Mouse (Mus musculus): ENCODE measurements around the gene Itga8. TPM values are rescaled to one million over a fixed set of nuclear protein-coding genes. Genes with fewer than 3 reads are reported as not detected.

Itga8 gene
- polyA plus RNA-seq, 1 experiment = not detected

GRCm38 (mm10) chr2:12256635-12257317, 44.9 kb downstream of the Itga8 start:
- no peaks in the 10 kb centered on the region for H3K27me3 ChIP-seq (replicated peaks)
- no peak for TF ChIP-seq FLI1 (IDR thresholded peaks at IDR 0.05; ENCODE audit: low read length)
- TF ChIP-seq GATA1 (IDR thresholded peaks at IDR 0.05; ENCODE audit: borderline replicate concordance, low read length) = no peak
- H3K4me1 ChIP-seq = no peaks in the 10 kb centered on the region
- no peaks in the 10 kb centered on the region for H3K9me3 ChIP-seq
- no peak overlapping the region for H3K4me3 ChIP-seq (replicated peaks)
- H3K36me3 ChIP-seq (replicated peaks; ENCODE audit: low read length) = no peaks in the 10 kb centered on the region

DNA sequence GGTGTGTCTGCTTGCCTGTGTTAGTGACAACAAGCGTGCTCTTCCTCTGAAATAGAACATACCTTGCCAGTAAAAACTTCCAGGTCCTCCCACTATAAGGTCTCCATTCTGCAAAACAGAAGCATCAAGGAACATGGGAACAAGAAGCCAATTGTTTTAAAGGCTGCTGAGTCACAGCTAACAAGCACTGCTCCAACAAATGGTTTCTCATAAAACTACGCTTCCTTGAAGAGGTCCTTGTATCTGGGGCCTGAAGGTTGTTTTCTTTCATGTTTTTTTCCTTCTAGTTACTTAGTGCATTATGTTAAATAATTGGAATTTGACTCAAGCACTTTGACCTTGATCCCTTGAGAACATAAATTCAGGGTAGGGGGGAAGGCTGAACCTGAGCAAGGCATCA, 45.8 kb downstream of the Itga8 start:
- no peaks in the 10 kb centered on the region for H3K27me3 ChIP-seq (replicated peaks)
- H3K4me3 ChIP-seq (replicated peaks) = no peak overlapping the region
- H3K36me3 ChIP-seq (replicated peaks; ENCODE audit: low read length) = no peaks in the 10 kb centered on the region
- no peak for TF ChIP-seq GATA1 (IDR thresholded peaks at IDR 0.05; ENCODE audit: borderline replicate concordance, low read length)
- no peak for TF ChIP-seq FLI1 (IDR thresholded peaks at IDR 0.05; ENCODE audit: low read length)
- H3K9me3 ChIP-seq = no peaks in the 10 kb centered on the region
- H3K4me1 ChIP-seq = no peaks in the 10 kb centered on the region

- no peaks in the 10 kb centered on the region for H3K9me3 ChIP-seq
- no peak for TF ChIP-seq FLI1 (IDR thresholded peaks at IDR 0.05; ENCODE audit: low read length)
- TF ChIP-seq GATA1 (IDR thresholded peaks at IDR 0.05; ENCODE audit: borderline replicate concordance, low read length) = no peak
- H3K4me1 ChIP-seq = no peaks in the 10 kb centered on the region
- H3K27me3 ChIP-seq (replicated peaks) = no peaks in the 10 kb centered on the region
- no peak overlapping the region for H3K4me3 ChIP-seq (replicated peaks)
- H3K36me3 ChIP-seq (replicated peaks; ENCODE audit: low read length) = no peaks in the 10 kb centered on the region
Observed at GRCm38 (mm10) chr2:12235345-12235744, 66.4 kb downstream of the Itga8 start.

- H3K4me1 ChIP-seq = peaks cover 12% of the 10 kb centered on the region
- TF ChIP-seq FLI1 (IDR thresholded peaks at IDR 0.05; ENCODE audit: low read length) (no peak), GATA1 (IDR thresholded peaks at IDR 0.05; ENCODE audit: borderline replicate concordance, low read length) (no peak)
- H3K27me3 ChIP-seq (replicated peaks) = no peaks in the 10 kb centered on the region
- no peak overlapping the region for H3K4me3 ChIP-seq (replicated peaks)
- H3K9me3 ChIP-seq = no peaks in the 10 kb centered on the region
- no peaks in the 10 kb centered on the region for H3K36me3 ChIP-seq (replicated peaks; ENCODE audit: low read length)
Observed at GRCm38 (mm10) chr2:12229721-12230120, 72.0 kb downstream of the Itga8 start.

GRCm38 (mm10) chr2:12228335-12228734, 73.4 kb downstream of the Itga8 start:
- Histone ChIP-seq H3K4me3 (replicated peaks) (no peak overlapping the region), H3K9me3 (no peaks in the 10 kb centered on the region), H3K4me1 (peaks cover 12% of the 10 kb centered on the region), H3K36me3 (replicated peaks; ENCODE audit: low read length) (no peaks in the 10 kb centered on the region), H3K27me3 (replicated peaks) (no peaks in the 10 kb centered on the region)
- TF ChIP-seq GATA1 (IDR thresholded peaks at IDR 0.05; ENCODE audit: borderline replicate concordance, low read length) (no peak), FLI1 (IDR thresholded peaks at IDR 0.05; ENCODE audit: low read length) (no peak)

DNA sequence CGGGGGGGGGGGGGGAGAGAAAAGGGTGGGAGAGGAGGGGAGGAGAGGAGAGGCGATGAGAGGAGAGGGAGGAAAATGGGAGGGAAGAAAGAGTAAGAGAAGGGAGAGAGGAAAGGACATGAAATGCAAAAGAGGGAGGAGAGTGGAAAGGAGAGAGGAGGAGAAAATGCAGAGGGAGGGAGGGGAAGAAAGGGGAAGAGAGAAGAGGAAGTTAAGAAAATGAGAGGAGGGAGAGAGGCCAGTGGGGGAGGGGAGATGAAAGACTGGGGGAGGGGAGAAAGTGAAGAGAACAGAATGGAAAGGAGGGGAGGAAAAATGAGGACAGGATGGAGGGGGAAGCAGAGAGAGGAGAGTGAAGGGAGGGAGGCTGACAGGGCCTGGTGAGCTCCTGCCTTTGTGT, 74.5 kb downstream of the Itga8 start:
- TF ChIP-seq FLI1 (IDR thresholded peaks at IDR 0.05; ENCODE audit: low read length) (no peak), GATA1 (IDR thresholded peaks at IDR 0.05; ENCODE audit: borderline replicate concordance, low read length) (no peak)
- peaks cover 12% of the 10 kb centered on the region for H3K4me1 ChIP-seq
- no peaks in the 10 kb centered on the region for H3K27me3 ChIP-seq (replicated peaks)
- H3K4me3 ChIP-seq (replicated peaks) = no peak overlapping the region
- H3K9me3 ChIP-seq = no peaks in the 10 kb centered on the region
- no peaks in the 10 kb centered on the region for H3K36me3 ChIP-seq (replicated peaks; ENCODE audit: low read length)

DNA sequence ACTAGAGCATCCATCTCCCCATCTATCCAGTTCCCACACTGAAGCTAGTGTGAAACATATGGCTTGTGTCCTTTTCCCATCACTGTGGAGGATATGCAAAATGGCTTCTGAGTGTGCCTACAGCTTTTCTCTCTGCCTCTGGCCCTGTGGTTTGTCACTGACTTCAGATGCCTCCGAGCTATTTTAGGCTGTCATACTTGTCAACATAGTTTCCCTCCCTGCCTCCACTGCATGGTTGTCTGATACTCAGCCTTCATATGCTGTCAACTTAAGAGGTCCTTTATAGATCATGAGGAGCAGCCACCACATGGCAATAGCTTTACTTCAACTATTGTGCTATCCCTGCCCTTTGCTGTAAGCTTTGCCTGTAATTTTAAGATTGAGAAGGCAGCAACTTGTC, 75.4 kb downstream of the Itga8 start:
- Histone ChIP-seq H3K9me3 (no peaks in the 10 kb centered on the region), H3K4me1 (peaks cover 12% of the 10 kb centered on the region), H3K27me3 (replicated peaks) (no peaks in the 10 kb centered on the region), H3K36me3 (replicated peaks; ENCODE audit: low read length) (no peaks in the 10 kb centered on the region), H3K4me3 (replicated peaks) (no peak overlapping the region)
- TF ChIP-seq GATA1 (IDR thresholded peaks at IDR 0.05; ENCODE audit: borderline replicate concordance, low read length) = no peak

DNA sequence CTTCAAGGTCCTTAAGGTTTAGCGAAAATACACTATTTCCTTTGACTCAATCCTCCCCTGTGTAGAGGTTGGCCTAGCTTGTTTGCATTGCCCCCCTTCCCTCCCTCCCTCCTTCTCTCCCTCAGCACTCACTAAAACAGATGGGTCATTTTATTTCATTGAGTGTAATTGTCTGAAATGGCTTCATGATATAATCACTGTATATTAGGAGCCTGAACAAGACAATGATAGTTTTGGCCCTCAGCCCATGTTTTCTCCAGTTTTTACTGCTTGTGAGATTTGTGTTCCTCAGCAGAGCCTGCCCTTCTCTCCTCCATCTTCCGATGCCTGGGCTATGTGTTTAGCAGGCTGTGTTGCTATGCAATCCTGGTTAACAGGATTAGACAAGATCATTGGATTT, 80.1 kb downstream of the Itga8 start:
- H3K36me3 ChIP-seq (replicated peaks; ENCODE audit: low read length) = no peaks in the 10 kb centered on the region
- peaks cover 6% of the 10 kb centered on the region for H3K4me1 ChIP-seq
- H3K4me3 ChIP-seq (replicated peaks) = no peak overlapping the region
- TF ChIP-seq GATA1 (IDR thresholded peaks at IDR 0.05; ENCODE audit: borderline replicate concordance, low read length) (no peak), FLI1 (IDR thresholded peaks at IDR 0.05; ENCODE audit: low read length) (no peak)
- H3K27me3 ChIP-seq (replicated peaks) = no peaks in the 10 kb centered on the region
- H3K9me3 ChIP-seq = no peaks in the 10 kb centered on the region

GRCm38 (mm10) chr2:12213464-12213790, 88.3 kb downstream of the Itga8 start:
- Histone ChIP-seq H3K4me3 (replicated peaks) (no peak overlapping the region), H3K36me3 (replicated peaks; ENCODE audit: low read length) (no peaks in the 10 kb centered on the region), H3K4me1 (no peaks in the 10 kb centered on the region; the same call in 1 of the 2 replicates), H3K27me3 (replicated peaks) (peaks cover 6% of the 10 kb centered on the region), H3K9me3 (no peaks in the 10 kb centered on the region)
- TF ChIP-seq GATA1 (IDR thresholded peaks at IDR 0.05; ENCODE audit: borderline replicate concordance, low read length) = no peak
- no peak for TF ChIP-seq FLI1 (IDR thresholded peaks at IDR 0.05; ENCODE audit: low read length)

DNA sequence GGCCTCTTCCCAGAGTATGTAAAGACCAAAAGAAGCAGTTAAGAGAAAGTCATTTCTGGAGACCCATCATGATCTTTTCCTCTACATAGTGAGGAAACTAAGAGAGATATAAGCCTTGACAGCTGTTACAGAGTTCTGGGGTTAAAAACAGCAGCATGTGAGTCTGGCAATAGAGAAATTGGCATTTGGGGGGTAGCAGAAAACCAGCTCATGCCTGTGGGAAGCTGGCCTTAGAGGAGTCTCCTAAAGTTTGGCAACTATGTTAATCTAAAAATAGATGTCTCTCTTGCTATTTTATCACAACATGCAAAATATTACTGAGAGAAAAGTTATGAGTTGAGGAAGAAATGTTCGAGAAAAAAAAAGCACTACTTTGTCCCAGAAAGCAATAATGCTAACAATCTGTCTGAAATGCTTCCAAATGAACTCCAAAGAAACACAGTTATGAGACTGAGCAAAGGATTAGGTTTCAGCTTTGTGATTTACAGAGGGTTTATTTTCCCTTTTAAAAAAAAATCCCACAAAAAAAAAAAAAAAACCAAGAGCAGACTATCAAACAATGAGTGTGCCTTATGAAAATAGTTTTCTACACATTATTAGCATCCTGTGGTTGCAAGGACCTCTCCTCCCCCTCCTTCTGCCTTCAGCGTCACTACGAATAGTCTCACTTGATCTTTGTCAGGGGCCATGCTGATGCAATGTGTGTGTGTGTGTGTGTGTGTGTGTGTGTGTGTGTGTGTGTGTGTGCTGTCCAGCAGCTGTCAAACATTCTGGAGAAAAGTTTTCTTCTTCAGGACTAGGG, 88.9 kb downstream of the Itga8 start:
- H3K9me3 ChIP-seq = no peaks in the 10 kb centered on the region
- no peaks in the 10 kb centered on the region for H3K36me3 ChIP-seq (replicated peaks; ENCODE audit: low read length)
- no peak for TF ChIP-seq FLI1 (IDR thresholded peaks at IDR 0.05; ENCODE audit: low read length)
- no peak for TF ChIP-seq GATA1 (IDR thresholded peaks at IDR 0.05; ENCODE audit: borderline replicate concordance, low read length)
- H3K4me3 ChIP-seq (replicated peaks) = no peak overlapping the region
- H3K4me1 ChIP-seq = peaks cover 6% of the 10 kb centered on the region
- H3K27me3 ChIP-seq (replicated peaks) = peaks cover 6% of the 10 kb centered on the region
